Mouse (Mus musculus) heart, adult 8-10 months (tissue): ENCODE measurements at regions not wholly inside any gene's neighbourhood (a gene's known extent, or its start where the extent isn't known, plus 50 kb on each side); places are given as distances from the start of the nearest gene placed in this dataset.

Experiments used
- DNase-seq: peaks from one replicate; pipeline ENCODE4 v3.0.0; 2022; ENCODE audit warnings: low spot score

- DNase-seq: no peak
Observed at GRCm38 (mm10) chr15:67391918-67392317, 891.2 kb upstream of the Lrrc6 start.

GRCm38 (mm10) chr15:67388514-67388913 lies 887.8 kb upstream of the Lrrc6 start:
- DNase-seq: no peak

GRCm38 (mm10) chr15:67386896-67387295 lies 886.2 kb upstream of the Lrrc6 start:
- DNase-seq: no peak

GRCm38 (mm10) chr15:67373599-67373998 lies 872.9 kb upstream of the Lrrc6 start:
- DNase-seq: no peak

- DNase-seq: no peak
Observed at GRCm38 (mm10) chr15:67373030-67373429, 872.3 kb upstream of the Lrrc6 start.

- no peak for DNase-seq
Observed at GRCm38 (mm10) chr15:67364099-67364756, 863.5 kb upstream of the Lrrc6 start.

- DNase-seq: no peak
Observed at GRCm38 (mm10) chr15:67361012-67361571, 860.4 kb upstream of the Lrrc6 start.

- no peak for DNase-seq
Observed at GRCm38 (mm10) chr15:67357867-67358266, 857.2 kb upstream of the Lrrc6 start.

- DNase-seq: no peak
Observed at GRCm38 (mm10) chr15:67355334-67355733, 854.6 kb upstream of the Lrrc6 start.

GRCm38 (mm10) chr15:67354598-67355159 lies 854.0 kb upstream of the Lrrc6 start:
- no peak for DNase-seq

- DNase-seq: no peak
Observed at GRCm38 (mm10) chr15:67349501-67349900, 848.8 kb upstream of the Lrrc6 start.

- DNase-seq: no peak
Observed at GRCm38 (mm10) chr15:67345179-67346148, 844.8 kb upstream of the Lrrc6 start.

- DNase-seq: no peak
Observed at GRCm38 (mm10) chr15:67342050-67342449, 841.3 kb upstream of the Lrrc6 start.

GRCm38 (mm10) chr15:67337040-67337395 lies 836.3 kb upstream of the Lrrc6 start:
- DNase-seq: no peak

- no peak for DNase-seq
Observed at GRCm38 (mm10) chr15:67336294-67337039, 835.8 kb upstream of the Lrrc6 start.

GRCm38 (mm10) chr15:67332521-67332920 lies 831.8 kb upstream of the Lrrc6 start:
- no peak for DNase-seq

- DNase-seq: no peak
Observed at GRCm38 (mm10) chr15:67320292-67320691, 819.6 kb upstream of the Lrrc6 start.

GRCm38 (mm10) chr15:67315202-67315601 lies 814.5 kb upstream of the Lrrc6 start:
- no peak for DNase-seq

- DNase-seq: no peak
Observed at GRCm38 (mm10) chr15:67313648-67314047, 812.9 kb upstream of the Lrrc6 start.

GRCm38 (mm10) chr15:67305681-67306080 lies 805.0 kb upstream of the Lrrc6 start:
- DNase-seq: no peak

- DNase-seq: no peak
Observed at GRCm38 (mm10) chr15:67303804-67304203, 803.1 kb upstream of the Lrrc6 start.
